Mouse (Mus musculus) liver, adult 2 months (tissue): Measurements from ENCODE around the gene Icam2.

Experiments
- CTCF ChIP-seq: fragments of 200-500 bp; IDR thresholded peaks from 2 replicates; pipeline ENCODE4 v1.5.1; 2011; ENCODE audit warnings: low read depth, low read length, control low read depth
- POLR2A ChIP-seq: fragments of 200-500 bp; IDR thresholded peaks from 2 replicates; pipeline ENCODE4 v1.6.1; 2011; ENCODE audit warnings: low read length, control low read depth; ENCODE audit not compliant: insufficient read depth; ENCODE audit errors: extremely low read depth

DNA sequence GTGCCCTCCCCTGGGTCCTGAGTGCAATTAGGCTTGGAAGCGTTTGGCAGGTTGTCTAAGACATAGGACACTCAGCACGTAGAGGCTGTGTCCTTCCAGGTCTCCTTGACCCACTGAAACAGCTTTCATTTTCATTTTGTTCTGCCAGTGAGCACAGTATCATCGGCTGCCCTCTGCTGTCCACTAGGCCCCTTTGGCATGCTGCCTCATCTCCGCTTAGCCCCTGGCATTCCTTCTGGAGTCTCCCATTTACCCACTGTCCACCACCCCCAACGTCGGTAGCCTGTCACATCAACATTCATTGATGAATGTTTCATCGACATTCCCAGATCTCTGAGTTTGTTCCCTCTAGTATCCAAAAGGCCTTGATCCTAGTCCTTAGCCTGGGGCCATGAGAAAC lies 6.0 kb downstream of the Icam2 start:
- TF ChIP-seq CTCF (peak; percentile 44), POLR2A (no peak)
